ENCODE assay signal across 8 mouse cellular contexts in genomic region chr5:136863961-136864674, GRCm38 (mm10). TPM values are rescaled to one million over a fixed set of nuclear protein-coding genes. Genes with fewer than 3 reads are reported as not detected.
DNase-seq lines count a peak whose midpoint lies in the region; ATAC-seq and TF ChIP-seq lines count a peak whose summit lies in the region.

No protein-coding gene starts in this region.

- TF ChIP-seq CTCF in kidney, postnatal 0 days (IDR thresholded peaks at IDR 0.05; ENCODE audit: low read depth): peak; percentile 15; the same call in 1 of the 2 replicates
- TF ChIP-seq CTCF in lung, postnatal 0 days (IDR thresholded peaks at IDR 0.05): no peak

- no peaks in the 10 kb centered on the region for H3K27me3 ChIP-seq in forebrain, embryonic 14.5 days (replicated peaks; ENCODE audit: control insufficient read depth, insufficient read depth, low read length)
- H3K27me3 ChIP-seq in kidney, postnatal 0 days (ENCODE audit: insufficient read depth, low read length): no peaks in the 10 kb centered on the region
- no peaks in the 10 kb centered on the region for H3K27me3 ChIP-seq in lung, postnatal 0 days (replicated peaks; ENCODE audit: insufficient read depth, low read length)

- intact Hi-C loops in left cerebral cortex, postnatal 10 days (cut with DNase I): no loop called here
- intact Hi-C loops in heart, postnatal 14 days (cut with DNase I): no loop called here

- H3K4me3 ChIP-seq in forebrain, embryonic 14.5 days (ENCODE audit: low read depth, low read length): no peak overlapping the region
- H3K4me3 ChIP-seq in kidney, postnatal 0 days (replicated peaks; ENCODE audit: low read depth, low read length): no peak overlapping the region
- no peak overlapping the region for H3K4me3 ChIP-seq in lung, postnatal 0 days (ENCODE audit: low read depth, low read length)

- peak overlapping the region; percentile 26; the same call in 1 of the 2 replicates for H3K9ac ChIP-seq in forebrain, embryonic 14.5 days (ENCODE audit: low read length)
- no peak overlapping the region for H3K9ac ChIP-seq in kidney, postnatal 0 days (ENCODE audit: low read depth, low read length)
- no peak overlapping the region for H3K9ac ChIP-seq in lung, postnatal 0 days (replicated peaks; ENCODE audit: low read depth)

- DNase-seq in left cerebral cortex, postnatal 10 days (ENCODE audit: extremely low spot score in 1 of 2, low spot score in 2 of 2): peak; percentile 31 to 89
- no peak for DNase-seq in left cerebral cortex, adult 8-10 months (ENCODE audit: low spot score in 2 of 2)
- DNase-seq in forebrain, embryonic 14.5 days (ENCODE audit: low spot score): peak; percentile 74
- peak; percentile 52 to 75 for DNase-seq in heart, postnatal 14 days
- DNase-seq in kidney, postnatal 0 days (ENCODE audit: low spot score): peak; percentile 97
- DNase-seq in lung, postnatal 0 days (ENCODE audit: low spot score): peak; percentile 71
- peak; percentile 49 for DNase-seq in right cerebral cortex, postnatal 14 days
- no peak for DNase-seq in adrenal gland, adult 2 months

- no peaks in the 10 kb centered on the region for H3K9me3 ChIP-seq in forebrain, embryonic 14.5 days (replicated peaks; ENCODE audit: control insufficient read depth, low read length)
- no peaks in the 10 kb centered on the region for H3K9me3 ChIP-seq in kidney, postnatal 0 days (replicated peaks; ENCODE audit: low read length)
- no peaks in the 10 kb centered on the region for H3K9me3 ChIP-seq in lung, postnatal 0 days (ENCODE audit: low read length)

- H3K36me3 ChIP-seq in forebrain, embryonic 14.5 days (ENCODE audit: control insufficient read depth, insufficient read depth, low read length): no peaks in the 10 kb centered on the region
- H3K36me3 ChIP-seq in kidney, postnatal 0 days (ENCODE audit: insufficient read depth, low read length): no peaks in the 10 kb centered on the region
- no peaks in the 10 kb centered on the region for H3K36me3 ChIP-seq in lung, postnatal 0 days (ENCODE audit: insufficient read depth, low read length)

- no peak for TF ChIP-seq EP300 in lung, postnatal 0 days (IDR thresholded peaks at IDR 0.05)

- peak overlapping the region; percentile 66; the same call in 1 of the 2 replicates for H3K27ac ChIP-seq in forebrain, embryonic 14.5 days (ENCODE audit: low read depth, low read length)
- peak overlapping the region; percentile 93 for H3K27ac ChIP-seq in kidney, postnatal 0 days
- H3K27ac ChIP-seq in lung, postnatal 0 days (ENCODE audit: low read length): 0 out of 2 replicates have a peak overlapping the region, but pooled peaks have one; percentile 15

- ATAC-seq in forebrain, embryonic 14.5 days: peak; percentile 85
- ATAC-seq in kidney, postnatal 0 days (replicated peaks; ENCODE audit: low FRiP score, low read depth): peak; percentile 90
- ATAC-seq in lung, postnatal 0 days: peak; percentile 86

- peaks cover 15% of the 10 kb centered on the region for H3K4me1 ChIP-seq in forebrain, embryonic 14.5 days (ENCODE audit: control insufficient read depth, insufficient read depth, low read length)
- H3K4me1 ChIP-seq in kidney, postnatal 0 days (replicated peaks; ENCODE audit: insufficient read depth, low read length): peaks cover 24% of the 10 kb centered on the region
- peaks cover 7% of the 10 kb centered on the region; the same call in 1 of the 2 replicates for H3K4me1 ChIP-seq in lung, postnatal 0 days (ENCODE audit: insufficient read depth, low read depth, low read length)

- H3K4me2 ChIP-seq in forebrain, embryonic 14.5 days (ENCODE audit: low read length): no peak overlapping the region
- H3K4me2 ChIP-seq in kidney, postnatal 0 days (ENCODE audit: low read length): peak overlapping the region; percentile 31
- H3K4me2 ChIP-seq in lung, postnatal 0 days (replicated peaks; ENCODE audit: low read depth, low read length): peak overlapping the region; percentile 25; the same call in 1 of the 2 replicates

- 29% methylated on average over 14 of the region's 14 CpGs for WGBS in forebrain, embryonic 14.5 days
- WGBS in kidney, postnatal 0 days: 9% methylated on average over 14 of the region's 14 CpGs
- 9% methylated on average over 14 of the region's 14 CpGs for WGBS in lung, postnatal 0 days

RNA-seq across cellular contexts. Expression of gene Col26a1, which starts 18.9 kb away (rescaled TPM):
- 10 to 100 TPM; 24.8 to 25.3 TPM for total RNA-seq in left cerebral cortex, postnatal 10 days (2021)
- 1 to 10 TPM; 6.0 to 8.4 (median 6.8) TPM for total RNA-seq in left cerebral cortex, adult 8-10 months (2022)
- polyA plus RNA-seq in forebrain, embryonic 14.5 days (2014; fragmentation: Nextera tagmentation; extraction: Ambion mirVana): 8.8 and 12.4 TPM in 2 replicates
- 1 to 10 TPM; 5.2 to 6.6 TPM for total RNA-seq in heart, postnatal 14 days (2021)
- polyA plus RNA-seq in kidney, postnatal 0 days (2015; fragmentation: Nextera tagmentation; extraction: Ambion mirVana): 39.1 and 47.1 TPM in 2 replicates
- 1.6 and 2.2 TPM in 2 replicates for polyA plus RNA-seq in lung, postnatal 0 days (2015; fragmentation: Nextera tagmentation; extraction: Ambion mirVana)
- not detected for total RNA-seq in adrenal gland, adult 2 months (2021)
- 0.20 and 0.26 TPM in 2 replicates for polyA plus RNA-seq in adrenal gland, adult 2 months (2012; rRNA removed)

RNA-seq across cellular contexts. Expression of gene Ift22, which starts 43.8 kb away (rescaled TPM):
- total RNA-seq in left cerebral cortex, postnatal 10 days (2021): 10 to 100 TPM; 88.2 to 88.9 TPM
- 10 to 100 TPM; 87.2 to 95.6 (median 91.6) TPM for total RNA-seq in left cerebral cortex, adult 8-10 months (2022)
- 137 and 158 TPM in 2 replicates for polyA plus RNA-seq in forebrain, embryonic 14.5 days (2014; fragmentation: Nextera tagmentation; extraction: Ambion mirVana)
- 10 to 100 TPM; 10.7 to 12.0 TPM for total RNA-seq in heart, postnatal 14 days (2021)
- polyA plus RNA-seq in kidney, postnatal 0 days (2015; fragmentation: Nextera tagmentation; extraction: Ambion mirVana): 74.4 and 75.8 TPM in 2 replicates
- 41.9 and 53.5 TPM in 2 replicates for polyA plus RNA-seq in lung, postnatal 0 days (2015; fragmentation: Nextera tagmentation; extraction: Ambion mirVana)
- total RNA-seq in adrenal gland, adult 2 months (2021): 10 to 100 TPM; 29.0 to 42.0 TPM
- 6.8 and 7.7 TPM in 2 replicates for polyA plus RNA-seq in adrenal gland, adult 2 months (2012; rRNA removed)

Comparison
In these comparisons a context has a peak if more than half of its experiments do, and no peak if none do; other contexts are left out.
1. DNase-seq: peak in left cerebral cortex, postnatal 10 days (2 of 2), forebrain, embryonic 14.5 days (single experiment), heart, postnatal 14 days (2 of 2), kidney, postnatal 0 days (single experiment), lung, postnatal 0 days (single experiment) and right cerebral cortex, postnatal 14 days (single experiment); none in left cerebral cortex, adult 8-10 months (0 of 2) and adrenal gland, adult 2 months (single experiment).
2. H3K27ac ChIP-seq: peak in every context shown above with its lines; median percentile 93 in kidney, postnatal 0 days; 66 in forebrain, embryonic 14.5 days; 15 in lung, postnatal 0 days.
3. RNA of gene Col26a1, which starts 18.9 kb away (total RNA-seq): 24.8 to 25.3 TPM in left cerebral cortex, postnatal 10 days, 6.0 to 8.4 TPM in left cerebral cortex, adult 8-10 months and 5.2 to 6.6 TPM in heart, postnatal 14 days; not detected in adrenal gland, adult 2 months; every median in the first group is over 4 times any median in the second.
4. Peak in every context shown above with its lines, with median percentiles within 50 percentile points of each other: ATAC-seq.